Mouse (Mus musculus) frontal cortex, postnatal 25 days (tissue): ENCODE results near the gene Lrmda.

Experiments used
- DNase-seq, 2 experiments: peaks; one replicate each; pipeline ENCODE4 v3.0.0; 2022; ENCODE audit warnings: low spot score in 2 of 2

The Lrmda gene

DNA sequence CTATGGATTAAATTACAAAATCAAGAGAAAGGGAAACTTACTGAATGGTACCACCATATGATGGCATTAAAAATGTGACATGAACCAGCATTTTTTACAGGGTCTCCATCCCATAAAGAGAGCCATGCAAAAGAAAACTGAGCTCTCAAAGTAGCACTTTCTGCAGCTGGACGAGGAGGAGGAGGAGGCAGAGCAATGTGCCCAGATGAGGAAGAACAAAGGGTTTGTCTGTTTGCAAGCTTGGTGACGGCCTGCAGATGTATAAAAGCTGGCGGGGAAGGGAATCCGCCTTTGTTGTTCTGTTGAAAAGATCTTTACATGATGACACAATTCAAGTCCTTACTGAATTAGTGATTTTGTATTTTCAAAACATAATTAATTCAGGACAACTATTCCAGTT, 841.1 kb downstream of the Lrmda start:
- no peak for DNase-seq

DNA sequence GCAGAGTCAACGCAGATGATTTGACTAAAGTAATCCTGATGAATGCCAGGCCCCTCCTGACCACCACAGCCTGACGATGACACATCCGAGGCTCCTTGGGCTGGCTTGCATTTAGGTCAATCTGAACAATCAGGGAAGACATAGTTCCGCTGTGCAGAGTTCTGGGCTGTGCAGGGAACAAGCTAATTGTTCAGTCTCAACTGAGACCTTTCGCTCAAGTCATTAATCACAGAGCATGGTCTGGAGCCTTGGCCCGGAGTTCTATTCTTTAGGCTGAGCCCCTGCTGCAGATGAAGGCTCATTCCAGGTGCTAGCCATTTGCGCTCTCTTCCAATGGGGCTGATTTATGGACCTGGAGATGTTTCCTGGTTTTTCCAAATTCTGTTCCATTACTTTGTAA, 844.6 kb downstream of the Lrmda start:
- no peak for DNase-seq

DNA sequence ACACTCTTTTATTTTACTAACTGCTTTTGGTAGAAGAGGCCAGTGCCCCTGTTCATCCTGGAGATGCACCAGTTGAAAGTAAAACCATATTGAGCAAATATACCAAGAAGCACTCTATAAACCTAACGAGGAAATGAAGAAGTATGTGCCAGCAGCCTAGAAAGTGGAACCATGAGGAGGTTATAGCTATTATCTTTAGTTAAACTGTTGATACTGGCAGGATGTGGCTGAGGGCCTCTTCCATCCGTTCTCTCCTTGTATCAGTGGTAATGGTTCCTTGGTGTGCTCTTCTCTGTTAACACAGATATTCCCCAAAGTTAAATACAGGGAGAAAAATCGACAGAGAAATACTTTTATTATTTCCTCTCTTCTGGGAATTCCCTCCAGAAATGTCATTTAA, 855.1 kb downstream of the Lrmda start:
- no peak for DNase-seq

DNA sequence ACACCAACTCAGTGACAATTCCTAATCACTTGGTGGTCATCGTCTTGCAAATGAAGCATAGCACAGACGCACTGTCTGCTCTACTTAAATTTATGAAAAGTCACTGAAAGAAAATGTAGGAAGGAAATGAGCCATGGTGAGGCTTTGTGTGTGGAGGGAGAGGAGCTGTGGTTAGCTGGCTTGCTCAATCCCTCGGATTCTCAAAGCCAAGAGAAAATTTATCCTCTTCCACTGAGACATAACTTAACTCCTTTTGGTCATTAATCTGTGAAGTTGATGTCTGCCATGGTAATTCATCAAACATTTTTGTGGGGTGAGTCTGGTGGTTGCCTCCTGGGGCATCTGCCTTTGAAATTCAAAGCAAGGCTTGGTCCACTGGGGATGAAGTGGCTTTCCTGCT, 867.7 kb downstream of the Lrmda start:
- no peak for DNase-seq

DNA sequence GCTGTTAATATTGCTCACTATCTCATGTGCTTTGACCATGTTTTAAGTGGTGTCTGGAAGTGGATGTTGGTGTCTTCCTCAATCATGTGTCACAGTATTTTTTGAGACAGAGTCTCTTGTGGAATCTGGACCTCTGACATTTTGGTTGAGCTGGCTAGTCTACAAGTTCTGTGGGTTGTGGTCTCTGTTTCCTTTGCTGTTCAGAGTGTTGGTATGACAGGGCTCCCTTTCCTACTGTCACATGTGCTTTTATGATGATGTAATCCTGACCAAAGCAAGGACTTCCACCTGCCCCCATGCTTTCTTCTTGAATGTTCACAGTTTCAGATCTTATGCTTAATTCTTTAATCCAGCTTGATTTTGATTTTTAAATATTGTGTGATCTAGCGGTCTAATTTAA, 879.8 kb downstream of the Lrmda start:
- DNase-seq = no peak

DNA sequence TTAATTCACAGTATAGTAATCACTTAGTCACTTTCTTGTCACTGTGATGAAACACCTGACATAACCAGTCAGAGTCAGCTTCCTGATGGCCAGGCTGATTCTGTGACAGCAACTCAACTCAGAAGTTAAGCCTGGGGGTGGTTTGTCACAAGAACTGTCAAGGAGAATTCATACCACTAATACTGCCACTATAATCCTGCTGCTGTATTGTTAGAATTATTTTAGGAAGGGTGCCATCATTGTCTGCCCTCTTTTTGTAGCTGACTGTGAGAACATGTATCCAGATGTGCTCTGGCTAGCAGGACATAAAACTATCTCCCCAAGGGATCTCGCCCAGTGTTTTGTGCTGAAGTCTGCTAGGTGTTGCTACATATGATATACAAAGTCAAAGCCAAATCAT, 882.6 kb downstream of the Lrmda start:
- DNase-seq = no peak

DNA sequence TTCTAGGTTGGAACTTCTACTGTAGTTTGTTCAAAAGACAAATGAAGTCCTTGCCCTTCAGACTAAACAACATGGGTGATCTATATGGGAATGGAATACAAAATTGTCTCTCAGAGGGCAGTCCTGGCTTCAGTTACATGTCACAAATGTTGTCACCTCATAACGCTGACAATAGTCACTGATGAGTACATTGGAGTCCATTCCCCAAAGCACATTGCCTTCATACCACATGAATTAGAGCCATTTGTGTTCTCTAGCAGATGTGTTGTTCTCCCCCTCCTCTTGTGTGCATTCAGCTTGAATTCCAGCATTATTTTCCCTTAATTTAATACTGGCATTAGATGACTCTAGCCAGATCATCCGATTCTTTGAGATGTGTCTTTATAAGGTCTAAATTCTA, 883.4 kb downstream of the Lrmda start:
- no peak for DNase-seq

DNA sequence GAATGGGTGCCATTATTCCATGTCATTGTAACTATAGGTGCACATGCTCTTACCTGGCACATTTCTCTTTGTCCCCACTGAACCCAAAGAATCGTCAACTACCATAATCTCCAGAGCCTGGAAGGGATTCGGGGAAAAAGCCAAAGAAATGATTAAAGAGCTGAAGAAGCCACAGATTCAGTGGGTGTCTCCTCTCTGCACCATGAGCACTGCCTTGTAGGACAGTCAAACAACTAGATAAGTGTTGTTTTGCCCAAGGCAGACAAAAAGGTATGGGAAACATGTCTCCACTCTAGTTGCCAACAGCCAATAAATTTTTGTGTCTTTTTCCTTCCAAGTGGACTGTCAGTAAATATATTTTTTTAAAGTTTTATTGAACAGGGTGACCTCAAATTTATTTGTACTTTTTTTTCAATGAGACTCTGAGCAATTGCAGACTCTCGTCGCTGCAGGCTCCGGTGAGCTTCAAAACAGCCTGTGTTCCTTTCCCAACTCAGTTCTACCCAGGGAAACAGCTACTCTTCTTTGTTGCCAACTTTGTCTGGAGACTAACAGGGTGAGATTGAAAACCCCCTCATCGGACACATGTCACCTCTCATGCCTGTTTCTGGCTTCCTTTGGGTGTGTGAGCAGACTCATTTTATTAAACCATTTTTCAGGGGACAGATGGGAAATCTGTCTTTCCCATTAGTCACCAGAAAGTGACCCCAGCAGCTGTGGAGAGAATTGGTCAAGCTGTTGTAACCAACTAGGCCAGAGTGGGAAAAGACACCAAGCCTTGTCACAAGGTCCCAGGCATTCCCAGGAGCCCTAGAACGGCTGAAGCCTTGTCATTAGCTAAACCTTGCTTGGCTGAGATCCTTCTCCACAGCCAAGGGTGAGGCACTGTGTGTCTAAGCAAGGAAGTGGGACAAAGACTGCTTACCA, 886.5 kb downstream of the Lrmda start:
- DNase-seq = no peak

DNA sequence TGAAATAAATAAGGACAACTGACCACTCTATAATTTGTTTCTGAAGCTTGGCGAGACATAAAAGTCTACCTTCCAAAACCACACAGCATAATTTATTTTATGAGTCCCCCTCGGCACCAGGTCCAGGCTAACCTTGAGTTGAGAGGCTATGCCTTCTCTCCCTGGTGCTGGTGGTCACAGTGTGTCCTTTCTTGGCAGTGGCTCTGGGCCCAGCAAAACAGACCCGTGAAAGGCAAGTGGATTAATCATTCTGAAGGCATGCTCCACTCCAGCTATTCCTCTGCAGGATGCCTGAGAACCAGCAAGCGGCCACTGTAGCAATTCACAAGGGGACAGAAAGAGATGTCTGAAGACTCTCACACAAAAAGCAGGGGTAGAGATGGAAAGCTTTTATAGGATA, 887.2 kb downstream of the Lrmda start:
- DNase-seq = no peak

DNA sequence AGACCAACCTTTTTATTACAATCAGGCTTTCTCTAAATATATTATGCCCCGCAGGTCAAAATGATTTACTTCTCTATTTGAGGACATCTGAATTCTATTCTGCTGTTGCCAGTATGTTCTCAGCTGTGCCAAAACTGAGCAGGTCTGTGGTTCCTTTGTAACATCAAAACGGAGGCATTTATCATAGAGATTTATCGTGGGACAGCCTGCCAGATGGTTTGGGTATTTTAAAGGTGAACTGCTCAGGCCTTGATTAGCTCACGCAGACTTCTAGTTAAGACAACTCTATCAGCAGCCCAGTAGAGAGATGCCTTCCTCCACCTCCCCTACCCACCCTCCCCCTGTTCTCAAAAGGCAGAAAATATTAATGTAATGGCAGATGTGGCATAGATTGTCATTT, 887.7 kb downstream of the Lrmda start:
- no peak for DNase-seq

DNA sequence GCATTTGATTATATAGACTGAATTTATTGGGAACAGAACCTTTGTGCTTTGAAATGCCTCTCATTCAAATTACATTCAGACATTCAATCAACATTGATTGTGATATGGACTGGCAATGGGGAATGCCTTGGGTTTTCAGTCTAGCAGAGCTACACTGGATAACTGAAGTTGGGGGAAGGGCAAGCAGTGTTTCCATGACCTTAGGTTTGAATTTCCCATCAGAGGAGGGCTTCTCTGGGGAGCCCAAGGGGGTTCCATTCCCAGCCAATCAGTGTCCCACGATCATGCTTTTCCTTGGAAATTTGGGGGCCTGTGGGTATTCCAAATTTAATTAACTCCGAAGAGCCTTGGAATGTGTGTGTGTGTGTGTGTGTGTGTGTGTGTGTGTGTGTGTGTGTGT, 888.5 kb downstream of the Lrmda start:
- no peak for DNase-seq

DNA sequence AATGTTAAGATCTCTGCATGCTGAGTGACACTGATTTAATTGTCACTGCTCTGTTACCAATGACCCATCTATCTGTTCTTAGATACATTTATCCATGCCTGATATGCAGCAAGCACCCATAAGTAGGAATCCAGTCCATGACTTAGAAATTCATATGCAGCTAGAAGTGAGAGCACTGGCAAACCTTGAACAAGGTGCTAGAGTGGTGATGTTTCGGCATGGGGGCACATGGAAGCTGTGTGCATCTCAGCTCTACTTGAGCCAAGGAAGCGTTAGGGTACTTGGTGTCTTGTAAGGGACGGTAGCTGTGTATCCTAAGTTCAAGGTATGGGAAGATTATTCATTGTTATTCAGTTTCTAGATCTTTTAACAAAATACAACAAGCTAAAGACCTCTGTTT, 896.0 kb downstream of the Lrmda start:
- DNase-seq = no peak

DNA sequence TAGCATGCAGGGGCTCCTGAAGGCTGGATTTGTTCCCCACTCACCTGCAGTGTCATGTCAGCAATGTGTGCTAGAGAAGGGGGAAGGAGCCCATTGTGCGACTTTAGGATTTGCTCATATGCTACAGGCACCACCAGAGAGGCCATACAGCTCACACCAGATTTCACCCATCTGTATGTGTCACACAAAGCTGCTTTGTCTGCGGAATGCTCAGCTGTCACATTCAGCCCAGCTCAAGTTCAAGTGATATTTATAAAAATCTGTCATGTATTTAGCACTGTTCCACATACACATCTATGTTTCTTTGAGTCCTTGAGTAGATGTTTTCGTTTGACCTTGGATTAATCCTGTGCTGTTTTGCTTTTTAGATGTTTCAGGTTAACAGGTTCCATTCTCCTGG, 899.0 kb downstream of the Lrmda start:
- DNase-seq = no peak

DNA sequence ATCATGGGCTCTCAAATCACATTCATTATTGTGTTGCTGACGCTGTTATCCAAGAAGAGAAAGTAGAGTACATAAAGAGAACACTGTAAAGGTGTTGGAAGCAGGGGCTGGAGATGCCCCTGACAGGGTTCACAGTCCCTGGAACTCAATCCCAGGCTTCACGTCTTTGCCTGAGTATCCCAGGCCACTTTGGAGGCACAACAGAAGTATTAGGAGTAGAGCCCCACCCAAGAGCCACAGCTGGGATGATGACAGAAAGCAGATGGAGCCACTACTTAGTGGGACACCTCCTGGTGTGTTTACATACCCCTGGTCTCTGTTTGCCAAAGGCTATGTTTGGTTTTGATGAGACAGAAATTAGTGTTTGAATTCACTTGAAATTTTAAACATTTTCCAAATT, 899.4 kb downstream of the Lrmda start:
- no peak for DNase-seq

DNA sequence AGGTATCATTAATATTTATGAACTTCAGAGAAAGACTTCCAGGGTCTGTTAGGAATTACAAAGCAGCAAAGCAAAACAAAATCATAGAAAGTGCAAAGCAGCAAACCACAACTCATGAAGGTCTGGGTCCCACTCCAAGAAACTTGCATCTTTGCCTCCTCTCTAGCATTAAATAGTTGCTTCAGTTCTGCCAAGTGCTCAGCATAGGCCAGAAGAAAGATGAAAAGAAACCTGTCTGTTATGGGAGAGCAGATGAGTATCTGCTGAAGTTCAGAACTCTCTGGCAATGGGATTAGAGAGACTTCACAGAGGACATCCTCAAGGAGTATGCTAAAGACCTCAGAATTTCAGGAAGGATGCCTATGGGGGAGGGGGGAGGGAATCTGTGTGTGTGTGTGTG, 901.6 kb downstream of the Lrmda start:
- DNase-seq = no peak

DNA sequence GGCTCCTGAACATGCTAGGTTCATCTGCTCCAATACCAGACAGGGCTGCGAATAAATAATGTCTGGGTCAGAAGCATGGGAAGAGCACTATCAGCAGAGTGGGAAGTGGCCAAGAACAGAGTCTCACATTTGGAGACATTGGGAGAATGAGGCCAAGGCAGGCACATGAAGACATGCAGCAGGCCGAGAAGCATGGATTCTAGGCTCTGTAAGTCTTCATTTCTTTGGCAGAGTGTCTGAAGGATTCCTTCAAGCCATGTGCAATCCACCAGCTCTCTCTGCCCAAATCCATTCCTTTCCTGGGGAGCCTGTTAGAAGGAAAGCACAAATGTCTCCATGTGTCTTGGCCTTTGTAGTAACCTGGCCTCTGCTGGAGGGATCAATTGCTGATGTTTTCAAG, 902.3 kb downstream of the Lrmda start:
- no peak for DNase-seq

DNA sequence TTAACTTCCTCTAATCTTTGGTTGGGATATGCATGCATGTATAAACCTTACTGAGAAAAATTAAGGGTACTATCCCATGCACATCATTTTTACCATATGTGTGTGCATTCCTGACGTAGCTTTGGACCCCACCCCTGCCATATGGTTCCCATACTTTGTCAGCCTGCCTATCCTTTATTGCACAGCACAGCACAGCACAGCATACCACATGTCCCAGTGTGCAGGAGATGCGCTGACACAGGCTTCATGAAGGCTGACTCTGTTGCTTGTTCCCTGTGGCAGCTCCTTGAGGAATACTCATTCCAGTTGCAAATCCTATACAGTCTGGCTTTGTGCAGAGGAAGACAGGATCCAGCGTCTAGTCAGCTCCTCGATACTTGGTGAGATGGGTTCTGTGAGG, 903.1 kb downstream of the Lrmda start:
- DNase-seq = no peak

DNA sequence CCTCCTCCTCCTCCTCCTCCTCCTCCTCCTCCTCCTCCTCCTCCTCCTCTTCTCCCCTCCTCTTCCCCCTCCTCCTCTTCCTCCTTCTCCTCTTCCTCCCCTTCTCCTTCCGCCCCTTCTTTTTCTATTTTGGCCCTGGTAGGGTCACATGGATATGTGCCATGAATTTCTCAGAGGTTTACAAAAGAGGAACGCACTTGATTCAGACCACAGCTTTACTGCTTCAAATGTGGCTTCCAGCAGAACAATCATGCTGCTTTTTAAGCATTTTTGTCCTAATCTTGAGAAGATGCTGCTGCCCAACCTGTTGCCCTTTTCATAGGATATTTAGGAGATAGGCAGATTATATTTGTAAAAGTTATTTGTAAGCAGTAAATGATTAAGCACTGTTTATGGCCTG, 903.7 kb downstream of the Lrmda start:
- no peak for DNase-seq

DNA sequence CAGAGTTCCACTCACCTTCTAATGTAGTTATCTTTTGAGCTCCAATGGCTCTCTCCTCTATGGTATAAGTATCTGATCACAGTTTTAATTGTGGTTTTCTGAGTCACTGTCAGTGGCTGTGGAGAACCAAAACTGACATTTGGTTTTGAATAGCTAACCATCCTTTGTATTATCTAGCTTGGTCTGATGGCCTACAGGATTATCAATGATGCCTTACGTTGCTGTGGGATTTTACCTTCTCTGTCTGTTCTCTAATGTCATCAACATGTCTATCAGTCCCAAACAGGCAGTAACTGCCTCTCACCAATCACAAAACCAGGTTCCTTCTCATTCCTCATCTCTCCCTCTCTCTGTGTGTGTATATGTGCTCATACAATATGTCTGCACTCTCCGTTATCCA, 908.8 kb downstream of the Lrmda start:
- DNase-seq = no peak

DNA sequence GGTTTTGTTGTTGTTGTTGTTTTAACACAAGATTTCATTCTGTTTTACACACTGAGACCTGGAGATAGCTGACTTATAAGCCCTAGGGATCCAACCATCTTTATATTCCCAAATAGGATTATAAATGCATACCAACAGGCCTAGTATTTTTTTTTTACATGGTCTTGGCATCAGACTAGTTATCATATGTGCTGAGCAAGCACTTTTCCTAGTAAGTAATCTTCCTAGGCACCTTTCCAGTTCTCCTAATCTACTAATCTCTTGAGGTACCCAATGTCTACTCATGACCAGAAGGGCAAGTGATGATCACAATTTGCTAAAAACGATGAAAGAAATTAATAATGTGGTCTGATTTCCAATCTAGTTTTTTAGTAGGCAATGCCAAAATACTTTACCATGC, 909.2 kb downstream of the Lrmda start:
- DNase-seq = no peak

DNA sequence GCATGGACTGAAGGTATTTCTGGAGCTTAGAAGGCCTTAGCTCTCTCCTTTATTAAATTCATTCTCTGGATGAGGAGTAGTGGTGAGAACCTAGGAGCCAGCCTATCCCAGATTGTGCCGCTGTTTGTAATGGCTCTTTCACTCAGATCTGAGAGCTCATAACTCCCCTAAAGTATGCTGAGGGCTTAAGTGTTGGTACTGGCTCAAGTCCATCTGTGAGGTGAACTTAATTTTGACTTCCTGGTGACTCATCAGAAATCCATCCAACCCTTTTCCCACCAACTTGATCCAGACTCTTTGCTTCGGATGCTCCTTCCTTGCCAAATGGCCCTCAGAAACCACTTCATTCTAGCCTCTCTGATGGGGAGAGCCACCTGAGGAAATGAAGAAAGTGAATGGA, 910.1 kb downstream of the Lrmda start:
- DNase-seq = no peak

DNA sequence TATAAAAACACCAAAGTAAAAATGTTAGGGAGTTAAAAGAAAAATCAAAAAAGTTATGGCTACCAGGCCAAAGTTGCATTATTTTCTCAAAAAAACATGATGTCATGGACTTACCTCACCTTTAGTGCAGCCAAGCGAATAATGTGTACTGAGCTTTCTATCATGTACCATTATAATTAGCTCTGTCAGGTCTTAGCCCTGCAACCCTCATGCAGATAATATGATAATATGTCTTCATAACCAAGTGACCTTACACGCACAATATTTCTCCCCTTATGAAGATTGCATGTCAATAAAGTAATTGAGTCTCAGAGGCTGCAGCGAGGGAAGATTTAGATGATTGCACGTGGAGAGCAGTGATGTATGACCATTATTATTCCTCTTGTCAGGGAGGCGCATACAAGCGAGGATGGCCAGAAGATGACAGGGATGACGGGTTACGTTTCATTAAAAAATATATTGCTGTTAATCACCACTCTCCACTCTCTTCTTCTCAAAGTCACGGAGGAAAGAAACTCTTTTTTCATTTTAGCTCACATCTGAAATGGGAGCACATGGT, 911.1 kb downstream of the Lrmda start:
- DNase-seq = no peak

DNA sequence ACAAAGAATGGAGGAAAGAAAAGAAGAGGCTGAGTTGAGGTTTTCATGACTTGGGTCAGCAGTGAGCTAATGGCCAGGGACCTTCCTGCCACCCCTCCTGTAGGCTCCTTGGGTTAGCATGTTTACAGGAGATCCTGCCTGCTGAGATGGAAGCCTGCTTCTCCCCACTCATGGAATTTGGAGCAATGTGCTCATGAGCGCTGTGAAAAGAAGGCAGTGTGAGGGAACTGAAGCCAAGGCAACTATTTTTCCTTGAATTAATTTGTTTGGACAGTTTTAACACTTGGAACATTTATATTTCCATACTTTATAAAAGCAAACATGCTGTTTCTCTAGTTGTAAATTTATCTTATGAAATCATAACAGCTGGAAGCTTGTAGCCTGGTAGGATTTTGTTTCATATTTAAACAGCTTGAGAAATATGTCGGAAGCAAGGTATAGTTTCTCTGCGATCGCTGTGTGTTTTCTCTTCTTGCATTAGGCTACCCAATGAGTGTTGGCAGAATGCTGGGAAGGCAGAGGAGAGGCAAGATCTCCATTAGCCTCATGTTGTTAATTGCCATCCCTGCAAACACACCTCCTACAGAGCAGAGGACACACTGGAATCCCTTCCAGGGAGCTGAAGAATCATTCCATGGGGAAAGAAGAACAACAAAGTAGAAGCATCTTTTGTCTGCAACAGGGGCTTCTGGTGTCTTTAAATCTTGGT, 911.8 kb downstream of the Lrmda start:
- no peak for DNase-seq
